Mouse (Mus musculus): ENCODE data around the gene Gm21915. TPM values are rescaled to one million over a fixed set of nuclear protein-coding genes. Genes with fewer than 3 reads are reported as not detected.

Gm21915 gene
- polyA plus RNA-seq, 1 experiment from 2014 or later: not detected

DNA sequence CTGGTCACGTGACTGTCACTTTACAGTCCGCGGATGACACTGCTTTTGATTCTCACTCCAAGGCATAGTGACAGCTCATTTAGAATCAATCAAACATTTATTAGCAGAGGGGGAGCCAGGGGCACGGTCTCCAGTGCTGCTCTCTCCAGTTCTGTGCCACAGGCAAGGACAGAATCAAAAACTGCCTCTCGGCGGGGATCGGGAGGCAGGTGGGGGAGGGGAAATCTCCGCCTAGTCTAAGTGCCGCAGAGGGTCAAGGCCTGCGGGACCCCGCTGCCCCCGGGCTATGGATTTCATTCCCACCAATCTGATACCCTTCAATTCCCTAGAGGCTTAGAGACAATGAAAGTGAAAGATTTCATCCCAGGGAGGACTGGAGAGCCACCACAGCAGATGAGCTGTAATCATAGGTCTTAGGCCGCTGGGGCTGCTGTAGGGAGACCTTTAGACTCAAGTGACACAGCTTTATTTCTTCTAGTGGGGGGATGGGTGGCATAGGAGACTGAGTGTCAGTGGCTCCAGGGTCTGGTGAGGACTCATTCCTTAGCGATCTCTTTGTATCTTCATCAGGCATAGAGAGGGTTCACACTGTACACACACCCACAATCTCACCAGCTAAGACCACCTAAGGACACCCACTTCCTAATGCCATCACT, 31.9 kb upstream of the Gm21915 start:
- peak overlapping the region; percentile 29 for H3K9ac ChIP-seq
- H3K4me3 ChIP-seq: peak overlapping the region; percentile 28
- H3K36me3 ChIP-seq (replicated peaks): no peaks in the 10 kb centered on the region
- ATAC-seq (replicated peaks): peak; percentile 91
- 2% methylated on average over 14 of the region's 14 CpGs for WGBS
- H3K27ac ChIP-seq: peak overlapping the region; percentile 85
- no peaks in the 10 kb centered on the region for H3K27me3 ChIP-seq (replicated peaks)
- H3K9me3 ChIP-seq: no peaks in the 10 kb centered on the region
- H3K4me1 ChIP-seq: peaks cover 43% of the 10 kb centered on the region
- H3K4me2 ChIP-seq: peak overlapping the region; percentile 57

DNA sequence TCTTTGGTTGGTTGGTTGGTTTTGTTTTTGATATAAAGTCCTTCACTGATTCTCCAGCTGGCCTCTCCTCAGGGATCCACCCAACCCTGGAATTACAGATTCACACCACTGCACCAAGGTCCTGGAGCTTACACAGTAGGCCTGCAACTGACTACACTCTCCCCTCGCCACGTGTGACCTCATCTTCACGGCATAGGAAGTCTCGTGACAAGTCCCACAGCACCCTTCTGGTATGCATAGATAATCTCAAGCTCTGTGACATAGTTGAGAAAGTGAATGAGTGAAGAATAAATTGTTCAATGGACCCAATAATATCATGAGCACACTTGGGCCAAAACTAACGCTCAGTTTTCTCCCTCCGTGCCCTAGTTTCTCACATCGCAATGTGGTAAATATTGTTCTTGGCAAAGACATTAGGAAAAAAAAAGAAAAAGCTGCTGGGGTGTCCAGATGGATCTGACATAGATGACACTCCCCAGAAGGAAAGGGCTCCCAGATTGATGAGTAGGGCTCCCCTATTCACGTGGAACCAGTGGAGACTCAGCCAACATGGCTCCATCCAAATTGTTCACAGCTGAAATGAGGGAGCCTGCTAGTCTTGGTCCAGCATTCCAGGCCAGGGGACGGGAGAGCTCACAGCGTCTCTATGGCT, 30.8 kb upstream of the Gm21915 start:
- Histone ChIP-seq H3K27me3 (replicated peaks) (no peaks in the 10 kb centered on the region), H3K4me1 (peaks cover 45% of the 10 kb centered on the region), H3K9ac (no peak overlapping the region), H3K27ac (0 out of 2 replicates have a peak overlapping the region, but pooled peaks have one; percentile 85), H3K36me3 (replicated peaks) (no peaks in the 10 kb centered on the region), H3K4me3 (no peak overlapping the region), H3K4me2 (no peak overlapping the region), H3K9me3 (no peaks in the 10 kb centered on the region)
- no peak for ATAC-seq (replicated peaks)
- WGBS: 79% methylated on average over 10 of the region's 10 CpGs

DNA sequence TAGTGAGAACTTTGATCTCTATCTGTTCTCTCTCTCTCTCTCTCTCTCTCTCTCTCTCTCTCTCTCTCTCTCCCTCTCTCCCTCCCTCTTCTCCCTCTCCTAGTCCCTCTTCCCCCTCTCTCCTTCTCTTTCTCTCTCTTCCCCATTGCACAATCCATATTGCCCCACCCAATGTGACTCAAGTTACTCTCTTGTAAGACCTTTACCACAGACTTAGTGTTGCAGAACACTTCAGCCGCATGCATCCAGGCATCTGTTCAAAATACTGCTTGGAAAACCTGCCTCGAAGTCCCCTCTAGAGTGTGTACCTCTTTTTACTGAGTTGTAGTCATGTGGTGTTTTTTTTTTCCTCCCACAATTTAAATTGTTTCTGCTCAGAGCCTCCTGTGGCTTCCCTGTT, 29.1 kb upstream of the Gm21915 start:
- Histone ChIP-seq H3K27ac (no peak overlapping the region), H3K4me2 (no peak overlapping the region), H3K4me1 (peaks cover 45% of the 10 kb centered on the region), H3K36me3 (replicated peaks) (no peaks in the 10 kb centered on the region), H3K9me3 (no peaks in the 10 kb centered on the region), H3K9ac (no peak overlapping the region), H3K27me3 (replicated peaks) (no peaks in the 10 kb centered on the region), H3K4me3 (no peak overlapping the region)
- WGBS: 69% methylated on average over 2 of the region's 2 CpGs
- ATAC-seq (replicated peaks): no peak

- Histone ChIP-seq H3K27me3 (replicated peaks) (no peaks in the 10 kb centered on the region), H3K4me3 (no peak overlapping the region), H3K9me3 (no peaks in the 10 kb centered on the region), H3K4me1 (peaks cover 37% of the 10 kb centered on the region), H3K36me3 (replicated peaks) (no peaks in the 10 kb centered on the region), H3K27ac (peak overlapping the region; percentile 75), H3K9ac (no peak overlapping the region), H3K4me2 (no peak overlapping the region)
- no peak for ATAC-seq (replicated peaks)
- 7% methylated on average over 16 of the region's 16 CpGs for WGBS
Measured at GRCm38 (mm10) chr9:40642470-40643220, 27.8 kb upstream of the Gm21915 start.

- 92% methylated on average over 3 of the region's 3 CpGs for WGBS
- H3K27ac ChIP-seq: no peak overlapping the region
Measured at GRCm38 (mm10) chr9:40649444-40649843, 21.0 kb upstream of the Gm21915 start.

GRCm38 (mm10) chr9:40649983-40650382, 20.4 kb upstream of the Gm21915 start:
- no peaks in the 10 kb centered on the region for H3K36me3 ChIP-seq (replicated peaks)
- H3K4me3 ChIP-seq: no peak overlapping the region
- 68% methylated on average over 6 of the region's 6 CpGs for WGBS
- H3K27me3 ChIP-seq (replicated peaks): no peaks in the 10 kb centered on the region
- no peak for ATAC-seq (replicated peaks)
- no peaks in the 10 kb centered on the region for H3K4me1 ChIP-seq
- H3K4me2 ChIP-seq: no peak overlapping the region
- H3K9ac ChIP-seq: no peak overlapping the region
- H3K9me3 ChIP-seq: no peaks in the 10 kb centered on the region
- H3K27ac ChIP-seq: no peak overlapping the region

More at GRCm38 (mm10) chr9:40649444-40649843, 21.0 kb upstream of the Gm21915 start:
- ATAC-seq (replicated peaks): no peak
- Histone ChIP-seq H3K4me3 (no peak overlapping the region), H3K4me1 (no peaks in the 10 kb centered on the region), H3K9me3 (no peaks in the 10 kb centered on the region), H3K36me3 (replicated peaks) (no peaks in the 10 kb centered on the region), H3K27me3 (replicated peaks) (no peaks in the 10 kb centered on the region), H3K9ac (no peak overlapping the region), H3K4me2 (no peak overlapping the region)

GRCm38 (mm10) chr9:40651239-40651859, 19.1 kb upstream of the Gm21915 start:
- Histone ChIP-seq H3K36me3 (replicated peaks) (no peaks in the 10 kb centered on the region), H3K27ac (no peak overlapping the region), H3K9ac (no peak overlapping the region), H3K27me3 (replicated peaks) (no peaks in the 10 kb centered on the region), H3K4me3 (no peak overlapping the region), H3K4me2 (no peak overlapping the region), H3K4me1 (no peaks in the 10 kb centered on the region), H3K9me3 (no peaks in the 10 kb centered on the region)
- no peak for ATAC-seq (replicated peaks)
- 85% methylated on average over 4 of the region's 4 CpGs for WGBS

DNA sequence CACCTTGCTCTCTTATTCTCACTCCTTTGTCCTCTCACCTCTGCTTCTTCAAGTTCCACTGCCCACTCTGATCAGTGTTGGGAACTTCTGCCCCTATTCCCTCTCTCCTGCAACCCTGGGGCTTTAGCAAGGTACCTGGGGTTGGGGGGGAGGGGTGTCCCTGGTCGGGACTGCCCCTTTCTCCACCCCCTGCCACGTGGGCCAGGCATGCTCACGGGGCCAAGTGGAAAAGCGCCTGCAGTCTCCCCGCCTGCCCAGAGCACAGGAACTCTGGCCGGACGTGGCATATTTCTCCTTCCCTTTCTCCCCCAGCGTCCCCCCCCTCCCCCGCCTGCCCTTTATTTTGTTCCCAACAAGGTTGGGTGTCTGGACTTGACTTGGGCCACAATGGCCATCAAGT, 17.7 kb upstream of the Gm21915 start:
- 55% methylated on average over 9 of the region's 9 CpGs for WGBS
- ATAC-seq (replicated peaks): no peak
- Histone ChIP-seq H3K4me1 (no peaks in the 10 kb centered on the region), H3K27ac (no peak overlapping the region), H3K4me2 (no peak overlapping the region), H3K36me3 (replicated peaks) (no peaks in the 10 kb centered on the region), H3K27me3 (replicated peaks) (no peaks in the 10 kb centered on the region), H3K4me3 (no peak overlapping the region), H3K9ac (no peak overlapping the region), H3K9me3 (no peaks in the 10 kb centered on the region)

DNA sequence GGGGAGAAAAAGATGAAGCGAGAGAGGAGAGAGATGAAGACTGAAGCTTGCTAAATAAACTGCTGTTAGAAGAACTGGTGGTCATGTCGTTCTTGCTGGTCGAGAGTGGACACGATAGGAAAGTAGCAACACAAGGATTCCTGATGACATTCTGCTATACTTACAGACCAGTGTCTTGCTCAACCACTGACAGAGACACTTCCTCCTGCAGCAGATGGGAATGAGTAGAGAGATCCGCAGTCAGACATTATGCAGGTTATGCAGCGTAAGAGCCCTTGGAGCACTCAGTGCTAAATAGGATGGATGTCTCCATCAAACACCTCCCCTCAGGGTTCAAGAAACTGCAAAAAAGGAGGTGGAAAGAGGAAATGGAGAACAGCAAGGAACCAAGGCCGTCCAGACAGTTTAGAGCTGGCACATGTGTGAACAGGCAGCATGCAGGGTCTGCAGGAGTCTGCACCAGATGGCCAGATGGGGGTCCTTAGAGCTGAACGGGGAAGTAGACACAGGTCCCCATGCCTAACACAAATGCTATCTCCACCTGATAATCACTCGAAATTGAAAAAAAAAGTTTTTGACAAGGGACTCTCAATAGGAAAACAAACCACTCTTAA, 4.1 kb upstream of the Gm21915 start:
- no peak for ATAC-seq (replicated peaks)
- Histone ChIP-seq H3K4me3 (no peak overlapping the region), H3K27ac (no peak overlapping the region), H3K4me2 (no peak overlapping the region), H3K4me1 (peaks cover 2% of the 10 kb centered on the region), H3K9me3 (no peaks in the 10 kb centered on the region), H3K27me3 (replicated peaks) (no peaks in the 10 kb centered on the region), H3K36me3 (replicated peaks) (no peaks in the 10 kb centered on the region), H3K9ac (no peak overlapping the region)
- 84% methylated on average over 9 of the region's 9 CpGs for WGBS

- H3K4me2 ChIP-seq: no peak overlapping the region
- H3K4me1 ChIP-seq: peaks cover 9% of the 10 kb centered on the region
- no peaks in the 10 kb centered on the region for H3K9me3 ChIP-seq
- H3K27ac ChIP-seq: peak overlapping the region; percentile 57
- WGBS: 19% methylated on average over 4 of the region's 4 CpGs
- H3K36me3 ChIP-seq (replicated peaks): no peaks in the 10 kb centered on the region
- no peak overlapping the region for H3K9ac ChIP-seq
- H3K27me3 ChIP-seq (replicated peaks): no peaks in the 10 kb centered on the region
- ATAC-seq (replicated peaks): peak; percentile 81
- H3K4me3 ChIP-seq: no peak overlapping the region
Measured at GRCm38 (mm10) chr9:40671323-40671930, 1.0 kb downstream of the Gm21915 start.

- Histone ChIP-seq H3K4me1 (peaks cover 9% of the 10 kb centered on the region), H3K9ac (no peak overlapping the region), H3K27me3 (replicated peaks) (no peaks in the 10 kb centered on the region), H3K9me3 (no peaks in the 10 kb centered on the region), H3K27ac (no peak overlapping the region), H3K36me3 (replicated peaks) (no peaks in the 10 kb centered on the region), H3K4me3 (no peak overlapping the region), H3K4me2 (no peak overlapping the region)
- WGBS: 85% methylated on average over 12 of the region's 12 CpGs
- ATAC-seq (replicated peaks): no peak
Measured at GRCm38 (mm10) chr9:40675203-40675958, 5.0 kb downstream of the Gm21915 start.
